Mouse (Mus musculus): ENCODE data around the gene 1700061G19Rik. TPM values are rescaled to one million over a fixed set of nuclear protein-coding genes. Genes with fewer than 3 reads are reported as not detected.

The 1700061G19Rik gene
- polyA plus RNA-seq, 1 experiment from 2014 or later: 0.15 TPM

- H3K4me2 ChIP-seq (replicated peaks; ENCODE audit: low read depth, low read length): no peak overlapping the region
- ATAC-seq (ENCODE audit: low FRiP score, low TSS enrichment): 0 out of 2 replicates have a peak, but pooled peaks have one; percentile 37
- H3K27me3 ChIP-seq (ENCODE audit: control insufficient read depth, insufficient read depth, low read length): no peaks in the 10 kb centered on the region
- no peak overlapping the region for H3K27ac ChIP-seq (ENCODE audit: low read depth, low read length)
- H3K4me1 ChIP-seq (ENCODE audit: control insufficient read depth, insufficient read depth, low read length): no peaks in the 10 kb centered on the region
- no peaks in the 10 kb centered on the region for H3K36me3 ChIP-seq (ENCODE audit: control insufficient read depth, insufficient read depth, low read length)
- H3K4me3 ChIP-seq (ENCODE audit: low read length): no peak overlapping the region
- no peak overlapping the region for H3K9ac ChIP-seq (ENCODE audit: low read depth, low read length)
- H3K9me3 ChIP-seq (ENCODE audit: control insufficient read depth, low read length): no peaks in the 10 kb centered on the region
- WGBS: 89% methylated on average over 19 of the region's 19 CpGs
Measured at GRCm38 (mm10) chr17:56877426-56877825, 2.1 kb downstream of the 1700061G19Rik start.

- Histone ChIP-seq H3K27me3 (ENCODE audit: control insufficient read depth, insufficient read depth, low read length) (no peaks in the 10 kb centered on the region), H3K4me2 (replicated peaks; ENCODE audit: low read depth, low read length) (no peak overlapping the region), H3K4me3 (ENCODE audit: low read length) (no peak overlapping the region), H3K9me3 (ENCODE audit: control insufficient read depth, low read length) (peaks cover 6% of the 10 kb centered on the region; the same call in 1 of the 2 replicates), H3K4me1 (ENCODE audit: control insufficient read depth, insufficient read depth, low read length) (no peaks in the 10 kb centered on the region), H3K36me3 (ENCODE audit: control insufficient read depth, insufficient read depth, low read length) (no peaks in the 10 kb centered on the region), H3K9ac (ENCODE audit: low read depth, low read length) (no peak overlapping the region), H3K27ac (ENCODE audit: low read depth, low read length) (no peak overlapping the region)
- no peak for ATAC-seq (ENCODE audit: low FRiP score, low TSS enrichment)
- 52% methylated on average over 17 of the region's 17 CpGs for WGBS
Measured at GRCm38 (mm10) chr17:56883612-56884011, 8.3 kb downstream of the 1700061G19Rik start.

GRCm38 (mm10) chr17:56884331-56884730 is 9.1 kb downstream of the 1700061G19Rik start:
- Histone ChIP-seq H3K27me3 (ENCODE audit: control insufficient read depth, insufficient read depth, low read length) (no peaks in the 10 kb centered on the region), H3K27ac (ENCODE audit: low read depth, low read length) (no peak overlapping the region), H3K36me3 (ENCODE audit: control insufficient read depth, insufficient read depth, low read length) (peaks cover 2% of the 10 kb centered on the region; the same call in 1 of the 2 replicates), H3K9ac (ENCODE audit: low read depth, low read length) (no peak overlapping the region), H3K4me1 (ENCODE audit: control insufficient read depth, insufficient read depth, low read length) (no peaks in the 10 kb centered on the region), H3K9me3 (ENCODE audit: control insufficient read depth, low read length) (peaks cover 8% of the 10 kb centered on the region; the same call in 1 of the 2 replicates), H3K4me2 (replicated peaks; ENCODE audit: low read depth, low read length) (no peak overlapping the region), H3K4me3 (ENCODE audit: low read length) (no peak overlapping the region)
- ATAC-seq (ENCODE audit: low FRiP score, low TSS enrichment): no peak
- WGBS: 55% methylated on average over 5 of the region's 5 CpGs

GRCm38 (mm10) chr17:56884809-56885208 is 9.5 kb downstream of the 1700061G19Rik start:
- 90% methylated on average over 17 of the region's 17 CpGs for WGBS

DNA sequence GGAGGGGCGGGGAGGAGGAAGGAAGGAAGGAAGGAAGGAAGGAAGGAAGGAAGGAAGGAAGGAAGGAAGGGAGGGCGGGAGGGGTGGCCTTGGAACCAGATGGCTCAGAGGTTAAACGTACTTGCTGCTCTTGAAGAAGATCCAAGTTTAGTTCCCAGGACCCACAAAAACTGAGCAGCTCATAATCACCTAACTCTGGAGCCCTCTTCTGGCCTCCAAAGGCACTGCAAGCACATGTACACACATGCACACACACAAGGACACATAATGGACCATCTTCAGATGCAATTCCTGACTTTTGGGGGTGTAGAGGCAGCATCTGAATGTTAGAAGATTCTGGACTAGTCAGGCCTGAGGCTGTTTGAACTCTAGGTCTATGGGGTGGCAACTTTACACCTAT is 12.8 kb downstream of the 1700061G19Rik start:
- peaks cover 23% of the 10 kb centered on the region for H3K36me3 ChIP-seq (ENCODE audit: control insufficient read depth, insufficient read depth, low read length)
- WGBS: 89% methylated on average over 2 of the region's 3 CpGs
- H3K4me1 ChIP-seq (ENCODE audit: control insufficient read depth, insufficient read depth, low read length): no peaks in the 10 kb centered on the region
- no peak overlapping the region for H3K27ac ChIP-seq (ENCODE audit: low read depth, low read length)
- no peak for ATAC-seq (ENCODE audit: low FRiP score, low TSS enrichment)
- H3K27me3 ChIP-seq (ENCODE audit: control insufficient read depth, insufficient read depth, low read length): no peaks in the 10 kb centered on the region
- peaks cover 8% of the 10 kb centered on the region; the same call in 1 of the 2 replicates for H3K9me3 ChIP-seq (ENCODE audit: control insufficient read depth, low read length)
- no peak overlapping the region for H3K4me3 ChIP-seq (ENCODE audit: low read length)
- no peak overlapping the region for H3K4me2 ChIP-seq (replicated peaks; ENCODE audit: low read depth, low read length)
- no peak overlapping the region for H3K9ac ChIP-seq (ENCODE audit: low read depth, low read length)

More at GRCm38 (mm10) chr17:56884809-56885208, 9.5 kb downstream of the 1700061G19Rik start:
- Histone ChIP-seq H3K4me3 (ENCODE audit: low read length) (no peak overlapping the region), H3K36me3 (ENCODE audit: control insufficient read depth, insufficient read depth, low read length) (peaks cover 5% of the 10 kb centered on the region; the same call in 1 of the 2 replicates), H3K9ac (ENCODE audit: low read depth, low read length) (no peak overlapping the region), H3K27ac (ENCODE audit: low read depth, low read length) (no peak overlapping the region), H3K27me3 (ENCODE audit: control insufficient read depth, insufficient read depth, low read length) (no peaks in the 10 kb centered on the region), H3K4me1 (ENCODE audit: control insufficient read depth, insufficient read depth, low read length) (no peaks in the 10 kb centered on the region), H3K4me2 (replicated peaks; ENCODE audit: low read depth, low read length) (no peak overlapping the region), H3K9me3 (ENCODE audit: control insufficient read depth, low read length) (peaks cover 8% of the 10 kb centered on the region; the same call in 1 of the 2 replicates)
- ATAC-seq (ENCODE audit: low FRiP score, low TSS enrichment): no peak

DNA sequence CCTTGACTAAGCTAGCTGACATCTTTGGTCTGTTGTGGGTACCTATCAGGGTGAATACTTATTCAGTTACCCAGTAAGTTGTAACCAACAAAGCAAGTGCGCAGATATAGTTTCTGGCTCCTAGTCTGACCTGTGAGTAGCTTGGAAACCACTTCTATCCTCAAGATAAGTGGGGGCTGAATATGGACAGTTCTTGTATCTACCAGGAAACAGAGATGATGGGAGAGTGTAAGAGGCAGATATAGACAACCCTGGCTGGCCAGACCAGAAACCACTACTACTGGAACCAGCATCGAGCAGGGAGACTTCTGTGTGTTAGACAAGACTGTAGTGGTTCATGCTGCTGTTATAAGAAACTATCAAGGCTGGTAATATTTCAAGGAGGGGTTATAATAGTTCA is 14.7 kb downstream of the 1700061G19Rik start:
- Histone ChIP-seq H3K4me2 (replicated peaks; ENCODE audit: low read depth, low read length) (no peak overlapping the region), H3K27ac (ENCODE audit: low read depth, low read length) (no peak overlapping the region), H3K36me3 (ENCODE audit: control insufficient read depth, insufficient read depth, low read length) (peaks cover 43% of the 10 kb centered on the region), H3K9ac (ENCODE audit: low read depth, low read length) (no peak overlapping the region), H3K4me3 (ENCODE audit: low read length) (no peak overlapping the region), H3K4me1 (ENCODE audit: control insufficient read depth, insufficient read depth, low read length) (no peaks in the 10 kb centered on the region), H3K27me3 (ENCODE audit: control insufficient read depth, insufficient read depth, low read length) (no peaks in the 10 kb centered on the region), H3K9me3 (ENCODE audit: control insufficient read depth, low read length) (peaks cover 8% of the 10 kb centered on the region; the same call in 1 of the 2 replicates)
- no peak for ATAC-seq (ENCODE audit: low FRiP score, low TSS enrichment)
- WGBS: 91% methylated on average over 2 of the region's 2 CpGs

- Histone ChIP-seq H3K27me3 (ENCODE audit: control insufficient read depth, insufficient read depth, low read length) (no peaks in the 10 kb centered on the region), H3K27ac (ENCODE audit: low read depth, low read length) (no peak overlapping the region), H3K4me3 (ENCODE audit: low read length) (no peak overlapping the region), H3K9ac (ENCODE audit: low read depth, low read length) (no peak overlapping the region), H3K4me2 (replicated peaks; ENCODE audit: low read depth, low read length) (no peak overlapping the region), H3K9me3 (ENCODE audit: control insufficient read depth, low read length) (no peaks in the 10 kb centered on the region), H3K4me1 (ENCODE audit: control insufficient read depth, insufficient read depth, low read length) (no peaks in the 10 kb centered on the region), H3K36me3 (ENCODE audit: control insufficient read depth, insufficient read depth, low read length) (peaks cover 88% of the 10 kb centered on the region)
- WGBS: 93% methylated on average over 9 of the region's 9 CpGs
- no peak for ATAC-seq (ENCODE audit: low FRiP score, low TSS enrichment)
Measured at GRCm38 (mm10) chr17:56895368-56895918, 20.2 kb downstream of the 1700061G19Rik start.

DNA sequence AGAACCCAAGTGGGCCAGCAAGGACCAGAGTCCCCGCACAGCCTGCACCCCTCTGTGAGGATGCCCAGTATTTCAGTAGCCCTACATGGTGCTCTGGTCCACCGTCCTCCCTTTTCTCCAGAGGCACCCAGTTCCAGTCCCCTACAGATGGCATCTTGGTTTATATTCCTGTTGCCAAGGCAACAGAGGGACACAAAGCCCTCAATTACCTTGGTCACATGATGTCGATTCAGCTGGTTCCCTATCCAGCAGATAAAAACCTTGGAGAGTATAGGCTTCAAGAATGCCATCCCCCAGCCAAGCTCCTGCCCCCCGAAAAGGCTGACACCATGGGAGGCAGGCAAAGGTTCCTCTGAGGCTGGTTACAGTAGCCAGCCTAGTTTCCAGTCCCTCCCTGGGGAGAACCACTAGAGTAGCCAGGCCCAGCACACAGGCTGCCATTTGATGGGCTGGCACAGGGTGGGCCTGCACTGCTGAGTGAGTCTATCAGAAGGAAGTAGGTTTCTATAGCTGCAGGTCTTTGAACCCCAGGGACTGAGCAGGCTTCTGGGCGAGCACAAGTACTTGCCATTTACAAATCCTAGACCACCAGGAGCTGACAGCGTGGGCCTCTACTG is 21.3 kb downstream of the 1700061G19Rik start:
- ATAC-seq (ENCODE audit: low FRiP score, low TSS enrichment): no peak
- Histone ChIP-seq H3K4me1 (ENCODE audit: control insufficient read depth, insufficient read depth, low read length) (no peaks in the 10 kb centered on the region), H3K36me3 (ENCODE audit: control insufficient read depth, insufficient read depth, low read length) (peaks cover 95% of the 10 kb centered on the region), H3K4me2 (replicated peaks; ENCODE audit: low read depth, low read length) (no peak overlapping the region), H3K27me3 (ENCODE audit: control insufficient read depth, insufficient read depth, low read length) (no peaks in the 10 kb centered on the region), H3K9ac (ENCODE audit: low read depth, low read length) (no peak overlapping the region), H3K27ac (ENCODE audit: low read depth, low read length) (no peak overlapping the region), H3K4me3 (ENCODE audit: low read length) (no peak overlapping the region), H3K9me3 (ENCODE audit: control insufficient read depth, low read length) (no peaks in the 10 kb centered on the region)
- 87% methylated on average over 6 of the region's 6 CpGs for WGBS

GRCm38 (mm10) chr17:56897630-56898195 is 22.4 kb downstream of the 1700061G19Rik start:
- 86% methylated on average over 7 of the region's 7 CpGs for WGBS
- H3K9me3 ChIP-seq (ENCODE audit: control insufficient read depth, low read length): no peaks in the 10 kb centered on the region
- H3K9ac ChIP-seq (ENCODE audit: low read depth, low read length): no peak overlapping the region
- no peaks in the 10 kb centered on the region for H3K4me1 ChIP-seq (ENCODE audit: control insufficient read depth, insufficient read depth, low read length)
- H3K36me3 ChIP-seq (ENCODE audit: control insufficient read depth, insufficient read depth, low read length): peaks cover 95% of the 10 kb centered on the region
- no peak overlapping the region for H3K4me3 ChIP-seq (ENCODE audit: low read length)
- no peaks in the 10 kb centered on the region for H3K27me3 ChIP-seq (ENCODE audit: control insufficient read depth, insufficient read depth, low read length)
- H3K27ac ChIP-seq (ENCODE audit: low read depth, low read length): no peak overlapping the region
- H3K4me2 ChIP-seq (replicated peaks; ENCODE audit: low read depth, low read length): no peak overlapping the region
- ATAC-seq (ENCODE audit: low FRiP score, low TSS enrichment): peak; percentile 69

All from kidney, embryonic 14.5 days (tissue).